Mouse (Mus musculus) kidney, postnatal 10 days (tissue): ENCODE results near the gene Gm8300.
"Not testable (repeated sequence)": the region's sequence is repeated elsewhere in the genome, so short reads cannot be mapped to it uniquely, and the experiment has no call there.

Experiments used
- DNase-seq: peaks from one replicate; pipeline ENCODE4 v3.0.0; 2021; ENCODE audit warnings: mixed read lengths

Gm8300 gene

GRCm38 (mm10) chr12:87514016-87514415, at the start of gene Gm8300:
Gene Gm8300, plus strand, starts transcription at chr12:87514316.
- DNase-seq: not testable (repeated sequence)

DNA sequence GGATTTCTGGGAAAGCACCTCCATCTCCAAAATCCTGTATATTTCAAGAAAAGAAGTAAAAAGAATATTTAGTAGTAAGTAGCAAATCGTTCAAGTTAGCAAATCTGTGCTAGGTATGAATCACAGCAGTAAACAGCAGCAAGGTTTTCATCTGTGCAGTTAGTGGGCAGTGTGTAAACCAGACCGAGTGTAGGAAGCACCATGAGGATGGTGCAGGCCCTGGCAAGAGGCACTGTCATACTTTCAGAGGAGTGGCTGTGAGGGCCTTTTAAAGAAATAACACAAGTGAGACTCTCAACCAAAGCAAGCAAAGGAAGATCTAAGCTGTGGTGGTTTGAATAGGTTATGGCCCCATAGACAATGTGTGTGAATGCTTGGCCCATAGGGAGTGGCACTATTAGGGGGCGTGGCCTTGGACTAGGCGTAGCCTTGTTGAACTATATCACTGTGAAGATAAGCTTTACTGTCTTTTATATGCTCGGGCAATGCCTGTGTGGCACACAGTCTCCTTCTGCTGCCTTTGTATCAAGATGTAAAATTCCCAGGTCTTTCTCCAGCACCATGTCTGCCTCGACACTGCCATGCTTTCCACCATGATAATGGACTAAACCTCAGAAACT, 49.3 kb upstream of the Gm8300 start:
- no peak for DNase-seq

DNA sequence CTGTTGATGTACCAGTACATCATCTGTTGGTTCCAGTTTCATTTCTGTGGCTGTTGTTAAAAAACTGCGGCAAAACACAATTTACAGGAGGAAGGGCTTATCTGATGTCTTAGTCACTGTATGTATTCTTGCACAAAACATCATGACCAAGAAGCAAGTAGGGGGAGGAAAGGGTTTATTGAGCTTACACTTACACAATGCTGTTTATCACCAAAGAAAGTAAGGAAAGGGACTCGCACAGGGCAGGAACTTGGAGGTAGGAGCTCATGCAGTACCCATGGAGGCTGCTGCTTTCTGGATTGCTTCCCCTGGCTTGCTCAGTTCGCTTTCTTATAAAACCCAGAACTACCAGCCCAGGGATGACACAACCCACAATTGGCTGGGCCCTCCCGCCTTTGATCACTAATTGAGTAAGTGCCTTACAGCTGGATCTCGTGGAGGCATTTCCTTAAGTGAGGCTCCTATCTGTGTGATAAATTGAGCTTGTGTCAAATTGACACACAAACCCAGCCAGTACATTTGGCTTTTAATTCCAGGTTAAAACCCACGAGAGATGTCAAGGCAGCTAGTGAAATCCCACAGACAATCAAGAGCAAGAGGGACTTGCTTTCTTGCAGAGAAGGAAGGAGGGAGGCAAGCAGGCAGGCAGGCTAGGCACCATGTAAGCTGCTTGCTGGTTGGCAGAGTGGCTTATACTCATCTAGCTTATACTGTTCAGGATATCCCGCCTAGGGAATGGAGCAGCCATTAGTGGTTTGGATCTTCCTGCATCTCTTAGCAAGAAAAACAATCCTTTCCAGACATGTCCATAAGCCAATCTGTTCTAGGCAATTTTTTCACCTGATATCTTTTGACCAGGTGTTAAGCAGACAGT, 43.6 kb upstream of the Gm8300 start:
- DNase-seq: no peak

DNA sequence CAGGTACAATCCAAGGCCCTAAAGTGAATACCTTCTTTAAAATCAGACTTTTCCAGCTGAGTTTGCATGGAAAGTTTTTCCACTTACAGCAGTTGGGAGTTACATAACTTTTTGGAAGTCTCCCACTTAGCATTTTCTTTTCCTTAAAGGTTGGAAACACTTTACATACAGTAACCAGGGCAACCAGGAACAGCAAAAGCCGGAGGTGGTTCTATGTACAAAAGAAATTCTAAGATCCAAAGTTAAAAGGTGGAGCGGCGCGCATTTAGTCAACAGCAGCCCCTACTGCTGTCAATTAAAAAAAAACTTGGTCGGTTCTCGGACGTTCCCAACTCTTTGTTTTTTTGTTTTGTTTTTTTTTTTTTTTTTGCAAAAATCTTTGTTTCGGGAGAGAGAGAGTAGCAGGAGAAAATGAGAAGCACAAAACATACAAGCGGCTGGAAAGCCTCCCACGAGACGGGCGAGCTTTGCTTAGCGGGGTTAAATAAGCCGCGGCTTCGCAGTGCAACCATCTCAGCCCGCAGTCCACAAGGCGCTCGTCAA, 42.6 kb upstream of the Gm8300 start:
- DNase-seq: no peak

- DNase-seq: peak; percentile 96
These were observed 41.9 kb upstream of the Gm8300 start, which contains the start of gene Snw1 for GRCm38 (mm10) chr12:87471964-87472786. Gene Snw1, minus strand, starts transcription at chr12:87472274.

DNA sequence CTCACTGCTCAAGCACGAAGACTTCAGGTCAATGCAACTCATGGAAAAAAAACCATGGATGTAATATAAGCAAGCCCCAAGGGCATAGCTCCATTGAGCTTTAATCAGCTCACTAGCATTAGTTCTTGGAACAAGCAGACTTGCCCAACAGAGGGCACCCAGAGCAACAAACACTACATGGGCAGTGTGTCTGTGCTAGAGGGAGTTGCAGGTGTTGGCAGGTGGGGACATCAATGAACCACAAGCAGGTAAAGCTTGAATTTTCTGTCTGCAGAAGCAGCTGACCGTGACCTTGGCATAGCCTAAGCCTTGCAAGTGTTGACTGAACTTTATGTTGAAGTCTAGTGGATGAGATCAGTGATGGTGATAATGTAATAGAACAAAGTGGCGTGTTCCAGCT, 39.4 kb upstream of the Gm8300 start:
- no peak for DNase-seq

DNA sequence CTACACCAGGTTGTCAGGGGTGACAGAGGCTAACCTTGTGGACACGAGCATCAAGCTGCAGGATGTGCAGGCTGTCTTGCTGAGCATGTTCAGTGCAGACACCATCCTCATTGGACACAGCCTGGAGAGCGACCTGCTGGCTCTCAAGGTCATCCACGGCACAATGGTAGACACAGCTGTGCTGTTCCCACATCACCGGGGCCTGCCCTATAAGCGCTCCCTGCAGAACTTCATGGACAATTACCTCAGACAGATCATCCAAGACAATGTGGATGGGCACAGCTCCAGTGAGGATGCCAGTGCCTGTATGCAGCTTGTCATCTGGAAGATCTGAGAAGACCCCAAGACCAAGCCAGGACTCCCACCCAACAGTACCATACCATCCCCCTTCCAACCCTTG, 31.6 kb upstream of the Gm8300 start:
- DNase-seq: not testable (repeated sequence)

- not testable (repeated sequence) for DNase-seq
These were observed 25.4 kb upstream of the Gm8300 start for GRCm38 (mm10) chr12:87488683-87489082.

DNA sequence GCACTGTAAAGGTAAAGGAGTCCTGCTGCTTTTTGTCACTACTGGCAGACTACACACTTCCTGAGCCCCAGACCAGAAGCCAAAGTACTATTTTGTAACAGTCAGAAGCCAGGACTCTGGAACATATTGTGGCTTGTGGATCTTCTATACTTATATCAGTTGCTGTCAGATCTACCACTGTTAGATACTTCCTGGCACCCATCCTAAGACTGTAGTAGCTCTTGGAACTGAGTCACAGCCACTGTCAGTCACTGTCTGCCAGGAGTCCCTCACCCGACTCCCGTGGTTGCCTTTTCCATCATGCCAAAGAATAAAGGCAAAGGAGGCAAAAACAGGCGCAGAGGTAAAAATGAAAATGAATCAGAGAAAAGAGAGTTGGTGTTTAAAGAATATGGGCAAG, 19.7 kb upstream of the Gm8300 start, which contains the start of gene Gm5788:
TSS of gene Gm5788 (plus strand) at position 301 of the 400 bp plus-strand sequence.
- DNase-seq: not testable (repeated sequence)

DNA sequence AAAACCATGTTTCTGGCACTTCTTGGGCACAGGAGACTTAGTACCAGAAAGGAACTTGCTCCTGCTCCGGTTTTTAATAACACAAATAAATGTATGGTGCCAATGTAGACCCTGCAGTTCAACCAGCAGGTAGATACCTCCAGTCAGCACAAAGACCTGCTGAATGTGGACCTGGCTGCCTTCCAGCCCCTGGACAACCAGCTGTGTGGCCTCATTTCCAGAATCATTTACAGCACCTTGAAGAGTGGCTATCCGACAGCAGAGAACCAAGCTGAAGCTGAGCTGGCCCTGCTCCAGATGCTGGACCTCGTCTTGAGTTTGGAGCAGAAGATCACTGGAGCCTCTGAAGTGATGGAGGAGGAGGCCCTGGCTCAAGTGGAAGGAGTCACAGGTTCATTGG, 5.5 kb downstream of the Gm8300 start:
- peak; percentile 7 for DNase-seq

- DNase-seq: no peak
These were observed 29.8 kb downstream of the Gm8300 start for GRCm38 (mm10) chr12:87543927-87544326.

- not testable (repeated sequence) for DNase-seq
These were observed 36.5 kb downstream of the Gm8300 start for GRCm38 (mm10) chr12:87550628-87551027.
